Mouse (Mus musculus): ENCODE measurements around the gene Lima1.

Gene Lima1

DNA sequence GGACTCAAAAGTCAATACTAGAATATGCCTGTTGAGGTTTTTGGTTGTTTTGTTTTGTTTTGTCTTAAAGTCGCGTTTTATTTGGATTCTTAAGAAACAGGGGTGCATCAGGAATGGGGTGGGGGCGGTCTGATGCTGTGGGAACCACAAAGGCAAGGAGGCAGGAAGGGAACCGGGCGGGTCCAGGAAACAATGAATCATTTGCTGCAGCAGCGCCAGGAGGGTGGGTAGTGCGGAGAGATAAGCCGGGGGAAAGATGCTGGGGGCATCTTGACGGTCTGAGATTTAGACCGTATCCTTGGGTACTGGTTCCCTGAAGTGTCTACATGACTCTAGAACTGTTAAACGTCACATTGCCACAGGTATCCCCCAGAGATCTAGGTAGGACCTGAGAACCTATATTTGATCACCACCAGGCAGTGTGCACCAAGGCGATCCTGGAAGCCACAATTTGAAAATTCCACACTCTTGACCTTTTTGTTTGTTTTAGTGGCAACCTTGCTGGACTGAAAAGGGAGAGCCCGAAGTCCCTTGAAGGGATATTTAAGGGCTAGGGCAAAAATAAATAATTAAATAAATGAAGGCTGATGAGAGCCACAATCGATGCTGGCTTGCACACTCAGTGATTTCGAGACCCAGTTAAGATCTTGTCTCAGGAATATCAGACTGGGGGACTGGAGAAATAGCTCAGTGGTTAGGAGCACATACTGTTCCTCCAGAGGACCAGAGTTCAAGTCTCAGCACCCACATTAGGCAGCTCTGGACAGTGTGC lies 8.6 kb downstream of the Lima1 start:
- DNase-seq (ENCODE audit: low spot score in 2 of 2), result no peak

DNA sequence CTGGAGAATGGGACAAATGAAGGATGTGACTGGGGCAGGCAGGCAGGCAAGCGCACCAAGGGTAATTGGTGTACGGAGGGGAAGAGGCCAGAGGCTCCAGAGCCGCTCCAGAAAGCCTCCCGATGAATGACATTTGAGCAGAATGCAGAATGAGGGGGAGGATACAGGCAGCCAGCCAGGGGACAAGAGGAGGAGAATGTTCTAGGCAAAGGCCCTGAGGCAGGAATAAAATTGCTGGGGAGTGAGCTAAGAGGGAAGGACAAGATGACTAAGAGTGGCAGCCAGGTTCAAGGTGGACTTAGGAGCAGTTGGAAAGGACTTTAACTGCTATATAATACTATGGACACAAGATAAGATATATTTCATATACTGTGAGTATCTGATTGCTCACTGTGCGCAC lies 9.3 kb downstream of the Lima1 start:
- DNase-seq (ENCODE audit: low spot score in 2 of 2), result no peak

DNA sequence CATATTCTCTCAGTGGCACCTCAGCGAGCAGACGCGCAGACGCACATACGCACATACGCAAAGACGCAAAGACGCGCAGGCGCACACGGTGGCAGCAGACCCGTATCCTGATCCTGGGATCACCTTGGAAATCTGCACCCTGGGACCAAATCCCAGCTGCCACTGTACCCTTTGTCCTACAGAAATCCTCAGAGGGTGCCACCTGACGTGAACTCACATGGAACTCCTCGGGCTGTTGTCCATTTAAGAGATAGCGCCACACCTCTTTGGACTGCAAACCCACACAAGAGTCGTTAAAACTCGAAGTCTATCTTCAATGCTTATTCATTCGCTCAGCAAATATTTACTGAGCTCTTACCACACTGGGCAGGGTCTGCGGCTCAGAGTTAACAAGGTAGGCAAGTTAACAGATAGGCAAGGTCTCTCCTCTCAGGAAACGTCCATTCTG lies 9.7 kb downstream of the Lima1 start:
- no peak for DNase-seq (ENCODE audit: low spot score in 2 of 2)

DNA sequence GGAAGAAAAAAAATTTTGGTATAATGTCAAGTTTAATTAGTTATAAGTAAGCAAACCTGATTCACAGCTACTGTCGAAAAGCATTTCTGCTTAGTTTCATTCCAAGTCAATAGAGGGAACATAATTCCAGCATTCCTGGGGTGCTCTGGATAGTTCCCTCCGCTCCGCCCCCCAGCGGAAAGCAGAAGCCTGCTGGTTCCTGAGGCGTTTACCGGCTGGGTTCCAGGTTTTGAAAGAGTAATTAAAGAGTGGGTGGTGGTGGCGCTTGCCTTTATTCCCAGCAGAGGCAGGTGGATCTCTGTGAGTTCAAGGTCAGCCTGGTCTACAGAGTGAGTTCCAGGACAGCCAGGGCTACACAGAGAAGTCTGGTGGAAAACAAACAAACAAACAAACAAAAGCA lies 10.2 kb downstream of the Lima1 start:
- DNase-seq (ENCODE audit: low spot score in 2 of 2), result no peak

DNA sequence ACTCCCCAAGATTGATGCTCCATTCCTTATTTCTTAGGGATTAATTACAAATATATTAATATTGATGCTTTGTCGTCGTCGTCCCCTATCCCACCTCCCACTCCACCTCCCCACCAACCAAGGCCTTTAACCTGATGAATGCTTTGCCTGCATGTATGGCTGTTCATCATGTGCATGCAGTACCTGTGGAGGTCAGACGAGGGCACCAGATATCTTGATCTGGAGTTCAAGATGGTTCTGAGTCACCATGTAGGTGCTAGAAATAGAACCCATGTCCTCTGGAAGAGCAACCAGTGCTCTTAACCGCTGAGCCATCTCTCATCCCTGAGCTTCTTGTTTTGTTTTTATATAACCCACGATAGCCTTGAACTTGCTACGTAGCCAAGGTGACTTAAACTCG lies 11.5 kb downstream of the Lima1 start:
- DNase-seq (ENCODE audit: low spot score in 2 of 2), result no peak

DNA sequence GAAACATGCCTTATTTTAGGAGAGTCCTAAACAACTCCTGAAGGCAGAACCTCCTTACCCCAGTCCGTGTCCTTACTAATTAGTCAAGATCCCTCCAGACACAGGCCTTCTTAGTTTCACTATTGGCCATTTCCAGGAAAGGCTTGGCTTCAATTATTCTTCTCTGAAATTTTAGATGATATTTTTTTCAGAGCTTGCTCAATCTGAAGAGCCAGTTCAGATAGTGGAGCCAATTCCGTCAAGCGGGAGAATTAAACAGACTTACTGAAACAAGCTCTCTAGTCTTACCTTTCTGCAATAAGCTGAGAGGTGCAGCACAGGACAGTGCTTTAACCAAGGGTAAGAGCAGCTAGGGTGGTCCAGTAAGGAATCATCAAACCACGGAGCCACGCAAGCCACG lies 11.9 kb downstream of the Lima1 start:
- no peak for DNase-seq (ENCODE audit: low spot score in 2 of 2)

DNA sequence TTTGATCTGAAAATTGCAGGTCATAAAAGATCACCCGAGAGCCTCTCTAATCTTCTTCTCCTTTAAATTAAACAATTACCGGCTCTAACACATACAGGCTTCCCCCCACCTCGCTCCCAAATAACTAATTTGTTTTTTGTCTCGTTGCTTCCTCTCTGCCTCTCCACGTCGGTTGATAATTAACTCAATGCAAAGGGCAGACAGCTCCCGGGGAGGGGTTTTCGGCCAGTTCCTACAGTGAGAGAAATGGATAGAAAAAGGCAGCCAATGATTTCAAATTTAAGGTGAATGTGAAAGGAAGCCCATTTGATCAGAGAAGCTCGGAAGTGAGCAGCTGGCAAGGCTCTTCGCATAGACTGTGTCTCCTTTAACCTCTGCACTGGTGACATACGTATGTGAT lies 12.8 kb downstream of the Lima1 start:
- no peak for DNase-seq (ENCODE audit: low spot score in 2 of 2)

DNA sequence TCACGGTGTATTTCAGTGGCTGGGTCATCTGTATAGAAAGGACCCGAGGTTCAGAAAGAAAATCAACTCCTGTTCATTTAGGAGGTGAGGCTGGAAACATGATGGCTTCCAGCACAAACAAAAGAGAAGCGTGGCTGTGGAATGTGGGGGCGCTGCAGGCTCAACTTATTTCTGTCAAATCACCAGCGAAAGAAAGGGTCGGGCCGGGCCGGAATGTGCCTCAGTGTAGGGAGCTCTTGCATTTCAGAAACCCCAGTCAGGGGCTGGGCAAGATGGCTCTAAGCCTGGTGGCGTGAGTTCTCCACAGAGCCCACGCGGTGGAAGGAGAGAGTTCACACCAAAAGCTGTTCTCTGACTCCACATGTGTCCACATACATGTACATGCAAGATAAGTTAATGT lies 13.3 kb downstream of the Lima1 start:
- DNase-seq (ENCODE audit: low spot score in 2 of 2), result no peak

DNA sequence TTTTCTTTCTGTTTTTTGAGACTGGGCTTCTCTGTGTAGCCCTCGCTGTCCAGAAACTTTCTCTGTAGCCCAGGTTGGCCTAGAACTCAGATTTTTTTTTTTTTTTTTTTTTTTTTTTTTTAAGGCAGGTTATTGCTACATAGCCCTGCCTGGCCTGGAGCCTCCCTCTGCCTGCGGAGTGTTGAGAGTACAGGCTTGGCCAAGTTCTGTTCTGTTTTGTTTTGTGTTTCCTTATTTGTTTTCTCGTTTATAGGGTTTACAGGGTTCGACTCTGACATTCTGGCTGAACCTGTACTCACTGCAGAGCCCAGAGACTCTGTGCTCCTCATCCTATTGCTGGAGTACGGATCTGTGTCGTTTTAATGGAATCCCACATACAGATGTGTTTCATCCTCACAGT lies 13.7 kb downstream of the Lima1 start:
- DNase-seq (ENCODE audit: low spot score in 2 of 2), result no peak

DNA sequence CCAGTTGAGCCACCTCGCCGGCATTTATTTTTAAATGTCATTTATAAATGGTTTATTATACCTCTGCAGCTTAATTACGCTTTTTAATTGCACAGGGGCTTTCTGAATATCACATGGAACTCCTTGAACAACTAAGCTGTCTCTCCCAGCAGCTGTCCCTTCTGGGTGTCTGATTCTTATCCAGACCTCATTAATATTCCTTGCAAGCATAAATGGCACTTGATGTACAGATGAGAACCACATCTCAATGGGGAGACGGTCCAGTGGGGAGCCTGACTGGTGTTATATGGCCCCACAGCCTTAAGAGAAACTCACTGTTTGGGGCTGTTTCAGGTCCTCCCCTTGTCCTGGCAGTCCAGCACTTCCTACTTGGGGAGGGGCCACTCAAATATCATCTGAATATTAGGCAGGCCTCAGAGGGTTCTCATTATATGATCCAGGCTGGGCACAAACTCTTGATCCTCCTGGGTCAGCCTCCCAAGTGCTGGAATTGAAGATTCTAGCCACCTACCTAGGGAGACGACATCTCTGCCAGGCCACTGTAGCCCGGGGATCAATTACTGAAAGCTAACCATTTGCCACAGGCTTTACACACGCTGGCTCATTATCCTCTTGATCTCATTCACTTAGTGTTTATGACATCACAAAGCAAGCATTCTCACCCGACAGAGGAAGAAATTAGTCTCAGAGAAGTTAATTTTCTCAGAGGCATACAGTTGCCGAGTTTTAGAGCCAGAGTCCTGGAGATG lies 15.4 kb downstream of the Lima1 start:
- no peak for DNase-seq (ENCODE audit: low spot score in 2 of 2)

DNA sequence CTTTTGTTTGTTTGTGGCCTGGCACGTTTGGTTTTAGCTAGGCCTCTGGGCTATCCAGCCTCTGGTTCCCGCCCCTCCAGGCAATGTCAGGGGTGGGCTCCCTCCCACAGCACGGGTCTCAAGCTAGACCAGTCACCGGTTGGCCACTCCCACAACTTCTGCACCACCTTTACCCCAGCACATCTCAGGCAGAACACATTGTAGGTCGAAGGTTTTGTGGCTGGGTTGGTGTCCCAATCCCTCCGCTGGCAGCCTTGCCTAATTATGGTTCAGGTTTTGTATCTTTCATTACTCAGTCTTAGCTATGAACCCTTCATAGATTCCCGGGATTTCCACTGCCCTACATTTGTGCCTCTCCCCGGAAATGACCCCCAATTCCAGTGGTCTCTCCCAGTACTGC lies 17.8 kb downstream of the Lima1 start:
- no peak for DNase-seq (ENCODE audit: low spot score in 2 of 2)

DNA sequence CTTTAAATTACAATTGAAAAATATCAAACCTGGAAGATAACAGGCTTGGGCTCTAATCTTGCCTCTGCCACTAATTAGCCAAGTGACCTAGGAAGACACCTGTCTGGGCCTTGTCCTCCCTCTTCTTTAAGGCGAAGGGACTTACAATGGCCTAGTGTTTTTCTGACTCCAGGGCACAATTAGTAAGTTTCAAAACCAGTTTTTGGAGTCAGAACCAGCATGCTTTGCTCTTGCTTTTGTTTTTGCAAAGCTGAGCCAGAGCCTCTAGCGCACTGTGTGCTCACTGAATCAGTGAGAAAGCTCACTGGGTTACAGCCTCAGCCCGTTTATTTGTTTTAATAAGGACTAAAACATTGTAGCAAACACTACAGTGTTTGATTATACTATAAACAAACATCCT lies 20.1 kb downstream of the Lima1 start:
- DNase-seq (ENCODE audit: low spot score in 2 of 2), result no peak

DNA sequence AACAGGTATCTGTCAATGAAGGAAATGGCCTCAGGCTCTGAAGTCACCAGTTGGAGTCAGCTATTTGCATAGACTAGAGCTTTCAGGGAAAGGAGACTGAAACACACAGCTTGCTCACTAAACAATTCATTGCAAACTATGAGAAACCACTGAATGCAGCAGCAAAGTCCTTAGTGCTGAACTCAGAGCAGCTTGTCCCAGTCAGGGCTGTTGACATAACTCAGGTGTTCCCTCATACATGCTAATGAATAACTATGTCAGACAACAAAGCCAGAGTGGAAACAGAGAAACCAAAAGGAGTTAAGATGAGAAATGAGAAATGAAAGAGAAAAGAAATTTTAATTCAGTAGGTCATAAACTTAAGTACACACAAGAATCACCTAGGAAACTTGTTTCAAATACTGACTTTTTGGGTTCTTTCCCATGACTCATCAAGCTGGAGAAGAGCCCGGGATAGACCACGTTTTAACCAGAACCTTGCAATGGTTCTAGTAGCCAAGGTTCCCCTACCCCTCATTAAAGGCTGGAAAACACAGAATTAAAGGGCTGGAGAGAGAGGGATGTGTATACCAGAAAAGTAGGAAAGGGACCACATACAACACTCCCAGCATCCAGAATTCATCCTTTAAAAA lies 22.5 kb downstream of the Lima1 start:
- no peak for DNase-seq (ENCODE audit: low spot score in 2 of 2)

DNA sequence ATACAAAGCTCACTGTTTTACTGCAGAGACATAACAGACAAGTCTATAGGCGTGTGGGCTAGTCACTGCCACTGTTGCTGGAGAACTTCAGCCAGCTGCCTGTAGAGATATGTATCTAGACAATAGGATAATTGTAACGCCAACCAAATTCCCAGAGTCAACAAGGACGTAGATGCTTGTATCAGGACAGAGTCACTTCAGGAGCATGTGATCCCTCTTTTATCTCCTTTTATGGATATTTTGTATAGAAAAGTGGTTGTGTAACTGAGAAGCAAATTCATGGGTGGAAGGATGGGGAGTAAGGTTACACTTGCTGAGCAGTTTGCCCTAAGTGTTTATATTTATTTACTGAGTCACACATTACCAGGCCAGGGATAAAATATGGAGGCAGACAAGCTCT lies 25.0 kb downstream of the Lima1 start:
- no peak for DNase-seq (ENCODE audit: low spot score in 2 of 2)

DNA sequence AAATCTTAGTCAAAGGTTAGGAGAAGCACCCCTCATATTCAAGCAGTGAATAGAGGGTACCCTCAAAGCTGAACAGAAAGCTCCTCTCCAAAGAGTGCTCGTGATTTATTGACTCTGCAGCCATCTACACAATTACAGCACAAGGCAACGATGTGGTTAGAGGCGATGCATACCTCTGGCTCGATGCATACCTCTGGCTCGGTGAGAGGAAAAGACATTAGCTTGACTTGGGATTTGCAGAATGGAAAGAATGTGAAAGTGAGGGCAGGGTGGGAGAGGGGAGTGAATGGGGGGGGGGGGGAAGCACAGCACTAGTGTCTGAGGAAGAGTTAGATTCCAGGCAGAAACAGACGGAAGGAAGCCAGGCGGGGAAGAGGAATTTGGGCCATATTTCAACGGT lies 27.3 kb downstream of the Lima1 start:
- no peak for DNase-seq (ENCODE audit: low spot score in 2 of 2)

DNA sequence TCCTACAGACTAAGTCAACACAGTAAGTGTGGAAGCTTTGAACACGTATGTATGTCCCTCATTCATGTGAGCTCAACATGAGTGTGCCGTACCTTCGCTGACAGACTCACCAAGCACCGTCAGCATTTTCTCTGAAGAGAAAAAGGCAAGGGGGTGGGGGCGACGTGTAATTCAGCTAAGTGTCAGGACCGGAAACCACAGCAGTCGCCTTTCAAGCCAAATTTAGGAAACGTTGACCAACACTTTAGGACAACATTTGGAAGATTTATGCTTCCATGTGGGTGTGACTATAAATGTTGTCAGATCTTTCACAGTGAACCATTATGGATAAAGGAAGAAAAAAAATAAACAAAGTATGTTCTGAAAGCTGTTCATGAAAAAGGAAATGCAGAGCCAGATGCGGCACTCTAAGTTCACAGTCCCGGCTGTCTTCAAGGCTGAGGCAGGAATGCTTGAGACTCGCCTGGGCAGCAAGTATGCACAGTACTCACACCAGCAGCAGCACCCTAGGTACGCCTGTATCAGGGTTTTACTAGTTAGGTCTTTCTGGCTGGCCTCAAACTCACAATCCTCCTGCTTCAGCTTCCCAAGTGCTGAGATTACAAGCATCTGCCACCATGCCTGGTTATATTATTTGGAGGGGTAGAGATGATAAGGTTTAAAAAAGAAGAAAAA lies 27.9 kb downstream of the Lima1 start:
- no peak for DNase-seq (ENCODE audit: low spot score in 2 of 2)

DNA sequence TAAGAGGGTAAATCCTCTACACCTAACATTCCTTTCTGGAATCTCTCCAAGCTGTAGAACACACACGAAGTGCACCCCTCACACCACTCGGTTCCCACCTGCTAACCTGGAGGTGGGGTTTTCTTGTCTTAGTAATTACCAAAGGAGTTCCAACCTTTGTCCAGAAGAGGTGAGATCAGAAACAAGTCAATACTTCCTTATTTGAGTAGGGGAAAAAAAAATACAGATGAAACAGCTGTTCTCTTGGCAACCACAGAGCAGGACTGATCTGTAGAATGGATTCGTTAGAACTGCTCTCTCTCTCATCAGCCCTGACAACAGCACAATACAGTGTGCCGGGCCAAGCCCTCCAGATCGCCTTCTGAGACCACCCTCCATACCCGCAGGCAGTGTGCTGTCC lies 28.6 kb downstream of the Lima1 start:
- no peak for DNase-seq (ENCODE audit: low spot score in 2 of 2)

DNA sequence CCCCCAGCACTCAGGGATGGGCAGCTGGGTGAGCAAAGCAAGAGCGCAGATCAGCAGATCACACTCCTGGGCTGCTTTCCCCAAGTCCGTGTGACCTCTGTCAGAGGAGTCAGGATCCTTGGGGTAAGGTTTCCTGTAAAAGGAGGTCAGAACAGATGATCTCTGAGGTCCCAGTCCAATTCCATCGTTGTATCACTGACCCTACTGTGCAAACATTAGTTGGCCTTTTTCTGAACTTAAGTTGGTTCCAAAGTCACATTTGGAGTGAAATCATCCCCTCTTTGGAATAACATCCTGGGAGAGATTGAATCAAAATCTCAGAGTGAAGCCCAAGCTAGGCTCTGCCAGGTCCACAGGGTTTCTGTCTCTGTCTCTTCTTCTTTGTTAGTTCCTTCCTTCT lies 31.4 kb downstream of the Lima1 start:
- no peak for DNase-seq (ENCODE audit: low spot score in 2 of 2)

DNA sequence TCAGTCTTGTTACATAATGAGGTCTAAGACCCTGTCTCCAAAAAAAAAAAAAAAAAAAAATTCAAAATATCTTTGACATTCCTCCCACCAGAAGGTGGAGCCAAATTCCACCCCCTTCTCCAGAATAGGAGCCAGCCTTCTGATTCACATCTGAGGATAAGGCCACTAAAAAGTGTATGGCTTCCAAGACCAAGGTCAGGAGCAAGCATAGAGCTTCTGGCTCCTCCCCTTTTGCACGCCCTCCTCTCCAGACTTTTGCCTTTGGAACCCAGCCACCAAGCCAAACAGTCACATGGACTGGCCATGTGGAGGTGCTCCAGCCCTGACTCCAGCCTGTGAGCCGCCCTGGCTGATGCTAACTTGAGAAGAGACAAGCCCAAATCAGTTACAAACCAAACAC lies 35.3 kb downstream of the Lima1 start:
- no peak for DNase-seq (ENCODE audit: low spot score in 2 of 2)

DNA sequence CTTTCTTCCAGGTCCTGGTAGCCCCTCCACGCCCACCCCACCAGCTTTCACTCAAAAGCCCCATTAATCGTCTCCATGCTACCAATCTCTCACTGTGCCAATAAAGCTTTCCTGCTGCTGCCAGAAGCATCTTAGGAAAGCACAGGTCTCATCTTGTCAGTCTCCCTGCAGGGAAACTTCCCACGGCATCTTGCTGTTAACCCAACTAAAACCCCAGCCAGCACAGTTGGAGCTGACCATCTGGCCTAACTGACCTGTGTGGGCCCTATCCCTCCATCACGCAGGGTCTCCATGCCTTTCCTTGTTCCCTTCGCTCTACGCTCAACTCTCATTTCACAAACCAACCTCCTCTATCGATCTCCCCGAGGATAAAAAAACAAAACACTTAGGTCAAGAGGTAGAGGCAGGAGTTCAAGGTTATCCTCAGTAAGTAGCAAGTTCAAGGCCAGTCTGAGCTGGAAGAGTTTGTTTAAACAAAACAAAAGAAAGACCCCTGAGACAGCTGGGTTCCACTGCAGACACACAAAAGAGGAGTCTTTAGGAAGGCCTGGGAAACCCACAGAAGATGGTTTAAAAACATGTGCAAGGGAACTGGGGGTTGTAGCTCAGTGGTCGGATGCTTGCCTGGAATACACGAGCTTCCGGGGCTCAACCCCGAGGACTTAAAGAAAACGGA lies 36.0 kb downstream of the Lima1 start:
- no peak for DNase-seq (ENCODE audit: low spot score in 2 of 2)

DNA sequence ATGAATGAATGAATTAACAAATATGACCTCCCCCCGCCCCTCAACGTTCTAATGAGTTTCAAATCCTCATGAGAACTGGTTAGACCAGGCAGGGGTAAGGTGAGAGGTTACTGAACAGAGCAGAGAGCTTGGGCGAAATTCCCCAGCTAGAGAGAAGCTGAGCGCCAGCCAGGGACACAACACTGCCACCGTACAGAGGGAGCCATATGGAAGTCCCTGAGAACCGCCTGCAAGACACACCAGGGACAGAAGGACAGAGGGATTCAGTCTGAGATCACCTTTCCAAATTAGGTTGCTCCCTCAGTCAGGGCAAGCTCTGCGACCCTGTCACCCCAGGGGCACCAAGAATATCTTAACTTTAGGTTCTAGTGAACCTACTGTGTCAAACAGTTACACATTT lies 37.7 kb downstream of the Lima1 start:
- no peak for DNase-seq (ENCODE audit: low spot score in 2 of 2)

DNA sequence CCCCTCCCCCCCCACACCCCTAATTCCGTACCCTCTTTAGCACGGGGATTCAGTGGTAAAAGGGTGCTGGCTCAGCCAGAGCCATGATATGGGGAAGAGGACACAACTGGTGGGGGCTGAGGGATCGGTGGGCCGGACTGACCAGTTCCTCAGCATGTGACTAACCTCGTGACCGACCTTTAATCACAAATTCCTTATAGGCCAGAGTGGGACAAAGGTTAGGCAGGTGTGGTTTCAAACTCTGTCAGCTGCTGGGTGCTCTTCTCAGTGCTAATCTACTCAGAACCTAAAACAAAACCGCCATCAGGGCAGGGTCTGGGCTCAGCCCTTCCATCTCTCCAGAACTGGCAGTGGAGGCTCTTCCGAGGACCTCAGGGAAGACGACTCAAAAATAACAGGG lies 40.1 kb downstream of the Lima1 start:
- no peak for DNase-seq (ENCODE audit: low spot score in 2 of 2)
